Mouse (Mus musculus): ENCODE measurements around the gene Ulk4. TPM values are rescaled to one million over a fixed set of nuclear protein-coding genes. Genes with fewer than 3 reads are reported as not detected.

Ulk4 gene
- total RNA-seq, 2 experiments from 2014 or later: 0.24 to 2.0 TPM

DNA sequence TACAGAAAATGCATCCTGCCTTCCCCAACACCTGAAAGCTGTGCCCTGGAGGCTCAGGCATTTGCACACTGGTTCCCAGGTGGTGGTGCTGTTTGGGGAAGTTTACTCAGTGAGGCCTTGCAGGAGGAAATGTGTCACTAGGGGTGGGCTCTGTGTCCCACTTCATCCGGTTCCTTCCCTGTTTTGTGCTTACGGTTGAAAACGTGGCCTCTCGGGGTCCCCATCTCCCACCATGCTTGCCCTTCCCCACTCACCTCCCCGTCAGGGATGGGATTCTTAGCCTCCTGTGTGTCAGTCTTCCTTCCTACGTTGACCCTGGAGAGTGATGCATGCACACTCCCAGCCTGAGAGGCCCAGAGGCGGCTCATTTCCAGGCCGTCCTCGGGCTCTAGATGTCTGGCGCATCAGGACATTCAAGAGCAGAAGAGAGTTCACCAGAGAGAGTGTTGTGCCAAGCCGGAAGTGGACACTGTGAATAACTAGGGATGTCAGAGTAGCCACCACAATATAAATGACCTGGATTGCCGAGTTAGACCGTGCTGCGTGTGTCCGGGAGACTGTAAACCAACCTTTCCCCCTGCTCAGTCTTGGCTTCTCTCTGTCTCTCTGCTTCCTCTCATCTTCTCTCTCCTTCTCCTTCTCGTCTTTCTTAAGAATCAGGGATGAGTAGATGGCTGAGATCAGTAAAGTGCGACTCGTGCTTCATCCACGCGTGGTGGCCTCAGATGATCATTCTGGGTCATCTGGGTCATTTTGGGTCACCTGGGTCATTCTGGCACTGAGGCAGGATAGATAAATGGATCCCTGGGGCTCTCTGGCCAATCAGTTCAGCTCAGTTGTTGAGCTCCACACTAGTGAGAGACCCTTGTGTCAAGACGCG lies 24.3 kb upstream of the Ulk4 start:
- no peak for ATAC-seq (replicated peaks; ENCODE audit: low FRiP score, low TSS enrichment, poor library complexity, severe bottlenecking)

DNA sequence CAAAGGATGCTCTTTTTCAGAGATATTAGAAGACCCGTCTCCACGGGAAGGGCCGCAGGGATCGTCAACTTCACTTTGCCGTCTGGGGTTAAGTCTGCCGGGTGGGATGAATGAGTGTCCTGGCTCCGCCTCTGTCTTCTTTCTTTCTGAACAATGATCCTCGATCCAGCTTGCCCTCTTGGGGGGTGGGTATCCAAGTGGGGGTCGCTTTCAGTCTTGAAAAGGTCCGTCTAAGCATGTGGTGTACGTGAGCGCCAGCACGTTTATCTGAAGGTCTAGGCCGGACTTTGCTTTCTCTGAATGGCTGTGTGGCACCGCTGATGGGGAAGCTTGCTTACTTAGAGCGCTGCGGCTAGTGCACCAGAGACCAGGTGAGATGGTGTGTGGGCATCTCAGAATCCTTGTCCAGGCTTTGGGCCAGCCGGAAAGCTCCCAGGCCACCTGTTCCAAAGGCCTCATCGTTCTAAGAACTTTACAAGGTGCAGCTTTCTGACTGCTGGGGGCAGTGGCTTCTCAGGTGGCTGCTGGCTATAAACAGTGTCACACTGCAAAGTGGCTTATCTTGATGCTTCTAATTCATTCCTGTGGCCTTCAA lies 23.1 kb upstream of the Ulk4 start:
- ATAC-seq (replicated peaks; ENCODE audit: low FRiP score, low TSS enrichment, poor library complexity, severe bottlenecking): no peak

DNA sequence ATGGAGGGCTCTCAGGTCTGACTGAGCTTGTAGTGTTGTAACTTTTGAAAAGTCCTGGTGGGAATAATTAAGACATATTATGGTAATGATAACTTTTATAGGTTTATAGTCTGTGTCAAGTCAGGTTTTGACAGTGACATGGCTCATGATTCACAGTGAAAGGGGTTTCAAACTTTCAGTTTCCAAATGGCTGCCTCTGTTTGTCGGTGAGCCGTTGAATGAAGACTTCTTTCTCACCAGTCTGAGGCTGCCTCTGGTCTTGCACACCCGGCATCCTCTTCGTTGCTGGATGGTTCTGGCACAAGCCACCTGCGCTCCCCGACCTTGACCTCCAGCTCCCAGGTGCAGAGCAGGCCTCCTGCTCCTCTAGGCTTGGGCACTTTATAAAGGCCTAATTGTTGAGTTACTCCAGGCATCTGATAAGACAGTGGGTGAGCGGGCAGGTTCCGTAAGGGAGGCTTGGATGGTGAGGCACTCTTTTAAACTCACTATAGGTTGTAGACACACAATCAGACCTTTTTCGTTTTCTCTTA lies 22.3 kb upstream of the Ulk4 start:
- ATAC-seq (replicated peaks; ENCODE audit: low FRiP score, low TSS enrichment, poor library complexity, severe bottlenecking): no peak

DNA sequence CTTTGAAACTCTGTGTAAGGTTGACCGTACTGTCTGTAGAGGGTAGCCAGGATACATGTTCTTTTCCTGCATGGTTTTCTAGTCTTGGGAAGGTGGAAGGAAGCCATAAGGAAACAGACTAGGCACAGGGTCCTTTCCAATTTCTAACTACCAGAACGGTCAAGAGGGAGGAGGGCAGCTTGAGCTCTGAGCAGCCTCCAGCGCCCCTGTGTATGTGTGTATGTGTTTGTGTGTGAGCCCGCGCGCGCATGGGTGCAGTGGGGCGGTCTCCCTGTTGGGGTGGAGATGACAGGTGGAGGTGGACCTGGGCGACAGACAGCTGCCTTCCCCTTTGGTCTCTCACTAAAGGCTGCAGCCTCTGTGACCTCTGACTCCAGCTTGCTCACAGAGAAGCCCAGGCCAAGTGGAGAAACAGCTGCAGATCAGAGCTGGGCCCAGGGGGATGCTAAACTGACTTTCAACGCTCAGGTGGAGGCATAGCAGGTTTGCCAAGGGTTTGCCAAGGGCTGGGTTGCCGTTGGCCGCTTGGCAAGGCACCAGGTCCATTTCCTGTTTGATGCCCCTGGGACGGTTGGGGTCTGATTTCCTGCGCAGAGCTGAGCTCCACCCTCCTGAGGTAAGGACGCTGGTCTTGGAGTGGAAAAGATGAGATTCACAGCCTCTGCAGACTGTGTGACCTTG lies 21.6 kb upstream of the Ulk4 start:
- ATAC-seq (replicated peaks; ENCODE audit: low FRiP score, low TSS enrichment, poor library complexity, severe bottlenecking): peak; percentile 57

- ATAC-seq (replicated peaks; ENCODE audit: low FRiP score, low TSS enrichment, poor library complexity, severe bottlenecking): peak; percentile 1; the same call in 1 of the 2 replicates
Observed at GRCm38 (mm10) chr9:121298065-121298398, 21.0 kb upstream of the Ulk4 start.

DNA sequence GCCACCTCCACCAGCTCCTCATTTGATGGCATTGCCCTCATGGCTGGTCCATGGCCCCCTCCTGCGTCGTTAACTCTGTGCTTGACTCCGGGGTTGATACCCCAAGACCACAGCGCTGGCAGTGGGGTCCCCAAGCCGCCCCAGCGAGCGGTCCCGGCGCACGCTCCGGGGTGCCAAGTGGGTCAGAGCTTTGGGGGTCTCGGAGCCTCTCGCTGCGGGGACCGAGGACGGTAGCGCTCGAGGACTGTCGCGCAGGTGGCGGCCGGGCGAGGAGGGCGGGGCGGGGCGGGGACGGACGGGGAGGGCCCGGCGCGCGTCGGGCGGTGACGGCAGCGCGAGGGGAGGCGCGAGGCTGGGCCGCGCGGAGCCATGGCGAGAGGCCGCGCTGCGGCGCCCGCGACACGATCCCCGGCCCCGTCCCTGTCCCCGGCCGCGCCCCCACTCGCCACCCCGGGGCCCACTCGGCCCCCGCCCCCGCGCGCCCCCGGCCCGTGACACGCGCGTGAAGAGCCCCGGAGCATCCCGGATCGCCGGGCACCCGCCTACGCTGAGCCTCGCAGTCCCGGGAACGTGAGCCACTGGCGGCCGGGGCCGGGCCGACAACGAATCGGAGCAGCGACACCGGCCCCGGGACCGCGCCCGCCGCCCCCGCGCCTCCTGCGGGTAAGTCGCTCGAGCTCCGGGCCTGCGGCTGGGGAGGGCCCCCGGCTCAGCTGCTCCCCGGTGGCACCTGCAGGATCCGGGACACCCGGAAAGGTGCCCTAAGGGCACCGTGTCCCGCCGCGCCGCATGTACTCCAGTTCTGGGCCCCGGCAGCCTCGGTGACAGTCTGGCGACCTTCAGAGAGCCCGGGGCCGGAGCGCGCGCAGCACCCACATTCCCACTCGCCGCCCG lies 20.4 kb upstream of the Ulk4 start, which contains the start of gene Trak1:
Trak1 (plus strand) TSS at position 332 of the 894 bp plus-strand sequence.
- ATAC-seq (replicated peaks; ENCODE audit: low FRiP score, low TSS enrichment, poor library complexity, severe bottlenecking): peak; percentile 54

DNA sequence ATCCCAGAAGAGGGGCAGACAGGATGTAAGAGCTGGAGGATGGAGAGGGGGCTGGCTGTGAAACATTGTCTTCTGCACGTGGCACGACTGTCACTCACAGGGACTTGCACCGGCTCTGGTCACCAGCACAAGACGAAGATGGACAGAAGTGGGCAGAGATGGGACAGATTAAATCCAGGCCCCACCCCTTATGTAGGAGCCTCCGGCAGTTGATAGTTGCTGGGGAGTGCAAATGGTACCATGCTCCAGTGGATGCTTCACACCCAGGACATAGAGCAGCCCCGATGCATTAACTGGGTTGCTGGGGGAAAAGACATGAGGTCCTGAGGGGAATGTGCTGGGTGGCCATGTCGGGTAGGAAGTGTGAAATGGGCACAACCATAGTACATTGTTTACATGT lies 18.2 kb upstream of the Ulk4 start:
- no peak for ATAC-seq (replicated peaks; ENCODE audit: low FRiP score, low TSS enrichment, poor library complexity, severe bottlenecking)

DNA sequence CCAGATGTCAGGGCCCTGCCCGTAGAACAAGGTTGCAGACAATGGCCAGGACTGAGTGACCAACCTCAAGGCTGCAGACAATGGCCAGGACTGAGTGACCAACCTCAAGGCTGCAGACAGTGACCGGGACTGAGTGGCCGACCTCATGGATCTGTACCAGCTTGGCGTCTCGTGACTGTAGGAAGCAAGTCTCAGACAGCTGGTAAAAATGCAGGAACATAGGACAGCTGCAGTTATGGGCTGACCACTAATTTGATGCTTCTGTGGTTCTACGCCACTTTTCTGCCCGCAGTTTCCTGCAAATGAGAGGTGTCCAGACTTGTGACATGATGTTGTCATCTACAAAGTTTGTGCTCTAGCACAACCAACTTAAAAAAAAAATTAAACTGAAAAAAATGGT lies 16.2 kb upstream of the Ulk4 start:
- ATAC-seq (replicated peaks; ENCODE audit: low FRiP score, low TSS enrichment, poor library complexity, severe bottlenecking): no peak

DNA sequence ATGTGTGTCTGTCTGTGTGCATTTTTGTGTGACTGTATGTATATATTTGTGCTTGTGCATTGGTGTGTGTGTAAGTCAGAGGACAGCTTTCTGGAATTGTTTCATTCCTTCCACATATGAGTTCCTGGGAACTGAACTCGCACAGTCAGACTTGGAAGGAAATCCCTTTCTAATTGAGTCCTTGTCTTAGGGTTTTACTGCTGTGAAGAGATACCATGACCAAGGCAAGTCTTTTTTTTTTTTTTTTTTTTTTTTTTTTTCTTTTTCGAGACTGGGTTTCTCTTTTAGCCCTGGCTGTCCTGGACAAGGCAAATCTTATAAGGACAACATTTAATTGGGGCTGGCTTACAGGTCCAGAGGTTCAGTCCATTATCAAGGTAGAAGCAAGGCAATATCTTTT lies 14.3 kb upstream of the Ulk4 start:
- no peak for ATAC-seq (replicated peaks; ENCODE audit: low FRiP score, low TSS enrichment, poor library complexity, severe bottlenecking)

DNA sequence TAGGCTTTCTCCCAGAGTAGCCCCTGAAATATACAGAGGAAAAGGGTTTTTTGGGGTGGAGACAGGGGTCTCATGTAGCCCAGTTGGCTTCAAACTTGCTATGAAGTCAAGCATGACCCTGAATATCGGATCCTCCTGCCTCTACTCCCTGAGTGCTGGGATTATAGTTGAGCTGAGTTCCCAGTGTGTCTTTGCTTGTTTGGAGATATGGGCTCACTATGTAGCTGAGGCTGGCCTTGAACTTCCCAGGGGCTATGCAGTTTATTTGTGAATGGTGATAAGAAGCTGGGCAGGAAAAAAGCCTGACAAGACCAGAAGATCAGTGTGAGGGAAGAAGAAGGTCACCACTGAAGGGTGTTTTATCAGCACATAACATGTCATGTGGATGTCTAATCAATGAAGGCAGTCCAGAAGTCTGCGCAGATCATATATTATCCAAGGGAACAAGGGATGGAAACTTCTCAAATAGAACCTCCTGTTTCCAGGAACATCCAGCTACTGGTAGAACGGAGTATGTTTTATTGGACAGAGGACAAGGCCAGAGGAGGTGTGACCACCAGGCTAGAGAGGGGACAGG lies 9.4 kb upstream of the Ulk4 start:
- peak; percentile 55 for ATAC-seq (replicated peaks; ENCODE audit: low FRiP score, low TSS enrichment, poor library complexity, severe bottlenecking)

DNA sequence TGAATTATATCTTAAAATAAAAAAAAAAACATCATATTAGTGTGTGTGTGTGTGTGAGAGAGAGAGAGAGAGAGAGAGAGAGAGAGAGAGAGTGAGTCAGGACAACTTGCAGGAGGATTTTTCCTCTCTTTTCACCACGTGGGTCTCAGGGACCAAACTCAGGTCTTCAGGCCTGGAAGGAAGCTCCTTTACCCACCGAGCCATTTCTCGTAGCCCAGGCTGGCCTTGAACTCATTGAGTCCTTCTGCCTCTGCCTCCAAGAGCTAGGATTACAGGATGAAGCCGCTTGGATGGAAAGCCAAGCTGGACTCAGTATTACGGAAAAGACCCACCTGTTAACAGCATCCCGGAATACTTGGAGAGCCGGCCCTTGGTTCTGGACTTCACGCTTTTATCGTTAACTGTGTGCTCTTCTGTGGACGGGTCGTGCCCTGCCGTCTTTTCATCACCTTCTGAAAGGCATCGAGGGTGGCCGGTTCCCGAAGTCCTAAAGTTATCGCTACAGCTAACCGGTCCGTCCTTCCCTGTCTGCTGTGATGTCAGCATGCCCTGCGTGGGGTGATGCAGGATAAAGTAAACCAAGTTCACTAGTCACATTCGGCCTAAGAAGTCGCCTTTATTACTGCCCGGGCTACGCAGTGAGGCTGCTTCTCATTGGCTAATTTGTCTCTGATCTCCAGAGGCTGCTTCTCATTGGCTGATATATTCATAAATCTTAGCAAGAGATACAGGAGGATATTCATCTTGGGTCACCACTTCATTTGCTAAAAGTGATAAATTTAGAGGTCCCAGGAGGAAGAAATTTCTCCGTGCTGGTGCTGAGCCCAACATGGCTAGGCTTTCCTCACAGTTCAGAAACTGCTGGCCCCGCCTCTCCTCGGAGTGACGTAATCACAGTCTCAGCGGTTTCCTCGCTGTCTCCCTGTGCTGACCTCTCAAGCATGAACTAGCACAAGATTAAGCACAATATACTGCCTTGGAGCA lies 8.6 kb upstream of the Ulk4 start:
- peak; percentile 87 for ATAC-seq (replicated peaks; ENCODE audit: low FRiP score, low TSS enrichment, poor library complexity, severe bottlenecking)

DNA sequence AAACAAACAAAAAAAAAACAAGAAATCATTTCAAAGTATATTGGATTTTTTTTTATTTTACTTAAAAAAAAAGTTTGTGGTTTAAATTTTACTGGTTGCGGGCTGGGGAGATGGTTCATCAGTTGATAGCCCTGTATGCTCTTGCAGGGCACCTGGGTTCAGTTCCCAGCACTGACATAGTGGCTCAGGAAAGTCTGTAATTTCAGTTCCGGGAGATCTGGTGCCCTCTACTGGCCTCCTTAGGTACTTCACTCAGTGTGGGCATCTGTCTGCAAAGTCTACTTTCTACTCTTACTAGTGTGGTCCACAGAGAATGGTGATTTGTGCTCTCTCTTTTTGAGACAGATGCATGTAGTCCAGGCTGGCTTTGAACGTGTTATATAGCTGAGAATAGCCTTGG lies 7.4 kb upstream of the Ulk4 start:
- peak; percentile 39 for ATAC-seq (replicated peaks; ENCODE audit: low FRiP score, low TSS enrichment, poor library complexity, severe bottlenecking)

DNA sequence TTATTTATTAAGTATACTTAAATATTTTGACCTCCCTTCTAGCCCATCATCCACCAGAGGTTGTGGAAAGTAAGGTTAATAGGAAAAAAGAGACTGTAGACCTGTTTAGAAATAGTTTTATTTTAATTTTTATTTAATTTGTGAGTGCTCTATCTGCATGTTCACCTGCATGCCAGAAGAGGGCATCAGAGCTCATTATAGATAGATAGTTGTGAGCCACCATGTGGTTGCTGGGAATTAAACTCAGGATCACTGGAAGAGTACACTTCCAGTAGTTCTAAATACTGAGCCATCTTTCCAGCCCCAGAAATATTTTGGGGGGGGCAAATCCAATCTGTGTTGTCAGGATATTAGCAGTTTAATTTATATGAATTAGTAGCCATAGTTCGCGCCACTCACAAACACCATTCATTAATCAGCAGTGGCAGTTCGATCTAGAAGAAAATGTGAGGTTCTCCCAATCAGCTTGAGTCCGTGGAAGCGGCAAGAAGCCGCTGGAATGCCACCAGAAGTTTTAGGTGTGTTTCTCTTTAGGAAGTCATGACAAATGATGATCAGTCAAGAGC lies 6.7 kb upstream of the Ulk4 start:
- no peak for ATAC-seq (replicated peaks; ENCODE audit: low FRiP score, low TSS enrichment, poor library complexity, severe bottlenecking)

DNA sequence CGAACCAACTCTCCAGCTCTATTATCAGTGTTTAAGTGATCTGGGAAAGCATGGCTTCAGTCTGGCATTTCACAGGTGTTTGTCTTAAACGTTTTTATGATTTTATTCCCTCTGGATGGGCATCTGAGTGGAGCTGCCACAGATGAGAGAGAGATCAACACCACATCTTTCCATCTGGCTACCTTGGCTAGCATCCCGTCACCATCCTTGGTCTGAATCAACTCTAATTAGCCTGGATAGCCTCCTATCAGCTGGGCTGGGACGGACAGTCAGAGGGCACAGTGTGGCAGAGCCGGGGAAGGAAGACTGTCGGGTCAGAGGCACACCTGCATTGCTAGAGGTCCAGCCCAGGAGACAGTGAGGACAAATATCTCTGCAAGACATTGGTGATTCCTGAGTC lies 4.9 kb upstream of the Ulk4 start:
- ATAC-seq (replicated peaks; ENCODE audit: low FRiP score, low TSS enrichment, poor library complexity, severe bottlenecking): no peak

DNA sequence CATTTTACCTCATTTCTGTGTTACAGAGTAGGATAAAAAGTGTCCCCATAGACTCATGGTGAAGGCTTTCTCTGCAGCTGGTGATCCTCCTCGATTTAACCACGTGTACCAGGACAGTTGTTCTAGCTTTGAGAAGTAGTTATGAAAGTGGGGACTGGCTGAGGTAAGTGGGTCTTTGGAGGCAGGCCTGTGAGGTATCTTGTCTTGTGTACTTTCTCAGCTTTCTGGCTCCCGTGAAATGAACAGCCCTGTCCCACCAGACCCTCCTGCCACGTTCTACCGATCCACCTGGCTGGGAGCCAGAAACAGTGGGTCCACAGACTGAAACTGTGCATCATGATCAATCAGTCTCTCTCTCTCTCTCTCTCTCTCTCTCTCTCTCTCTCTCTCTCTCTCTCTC lies 2.2 kb upstream of the Ulk4 start:
- no peak for ATAC-seq (replicated peaks; ENCODE audit: low FRiP score, low TSS enrichment, poor library complexity, severe bottlenecking)

- ATAC-seq (replicated peaks; ENCODE audit: low FRiP score, low TSS enrichment, poor library complexity, severe bottlenecking): no peak
Observed at GRCm38 (mm10) chr9:121276745-121277117, 266 bp downstream of the Ulk4 start.

DNA sequence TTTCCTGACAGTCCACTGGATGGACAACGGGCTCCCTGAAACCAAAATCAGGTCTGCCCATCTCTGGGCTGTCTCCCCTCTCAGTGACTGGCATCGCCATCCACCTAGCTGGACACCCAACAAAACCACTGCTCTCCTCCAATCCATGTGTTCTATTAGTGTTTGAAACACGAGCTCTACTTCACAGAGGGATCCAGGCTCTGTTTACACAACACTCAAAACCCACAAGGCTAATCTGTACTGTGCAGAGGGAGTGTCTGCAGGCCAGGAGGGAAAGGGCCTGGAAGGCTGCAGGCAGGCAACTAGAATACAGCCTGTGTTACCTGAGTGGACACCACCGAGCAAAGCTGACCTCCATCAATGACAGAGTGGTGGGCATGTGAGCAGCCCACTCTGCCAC lies 5.4 kb downstream of the Ulk4 start:
- no peak for ATAC-seq (replicated peaks; ENCODE audit: low FRiP score, low TSS enrichment, poor library complexity, severe bottlenecking)

GRCm38 (mm10) chr9:121271149-121271548 lies 5.8 kb downstream of the Ulk4 start:
- no peak for ATAC-seq (replicated peaks; ENCODE audit: low FRiP score, low TSS enrichment, poor library complexity, severe bottlenecking)
